Mouse (Mus musculus) kidney, postnatal 0 days (tissue): ENCODE results near the gene Dip2b. TPM values are rescaled to one million over a fixed set of nuclear protein-coding genes. Genes with fewer than 3 reads are reported as not detected.

Source experiments
- ATAC-seq: fragments of 200-750 bp; cut with Nextera tagmentation; replicated peaks from 2 replicates; pipeline ENCODE4 v1.8.0; 2017; ENCODE audit warnings: low read depth, moderate number of reproducible peaks, moderate TSS enrichment, moderate library complexity; ENCODE audit not compliant: low FRiP score
- DNase-seq: peaks from one replicate; pipeline ENCODE4 v3.0.0-alpha.2; 2016; ENCODE audit warnings: low spot score
- H3K27ac ChIP-seq: fragments of 300-500 bp; sonication (generic); 2 replicates; pipeline ENCODE4 v1.5.1; 2014; ENCODE audit warnings: mild to moderate bottlenecking
- H3K27me3 ChIP-seq: fragments of 300-500 bp; sonication (generic); 2 replicates; pipeline ENCODE4 v1.6.1; 2014; ENCODE audit warnings: low read length, mixed read lengths; ENCODE audit not compliant: insufficient read depth
- H3K36me3 ChIP-seq: fragments of 300-500 bp; sonication (generic); 2 replicates; pipeline ENCODE4 v1.6.1; 2014; ENCODE audit warnings: low read length, mixed read lengths; ENCODE audit not compliant: insufficient read depth
- H3K4me1 ChIP-seq: fragments of 300-500 bp; sonication (generic); replicated peaks from 2 replicates; pipeline ENCODE4 v1.6.1; 2014; ENCODE audit warnings: antibody characterized with exemption, low read length, mixed read lengths; ENCODE audit not compliant: insufficient read depth
- H3K4me2 ChIP-seq: fragments of 300-500 bp; sonication (generic); 2 replicates; pipeline ENCODE4 v1.6.1; 2014; ENCODE audit warnings: mild to moderate bottlenecking, low read length, moderate library complexity, mixed read lengths
- H3K4me3 ChIP-seq: fragments of 300-500 bp; sonication (generic); replicated peaks from 2 replicates; pipeline ENCODE4 v1.5.1; 2014; ENCODE audit warnings: low read depth, low read length
- H3K9ac ChIP-seq: fragments of 300-500 bp; sonication (generic); 2 replicates; pipeline ENCODE4 v1.6.1; 2014; ENCODE audit warnings: low read depth, low read length
- H3K9me3 ChIP-seq: fragments of 300-500 bp; sonication (generic); replicated peaks from 2 replicates; pipeline ENCODE4 v1.6.1; 2016; ENCODE audit warnings: low read length, inconsistent platforms, mixed read lengths
- CTCF ChIP-seq: IDR thresholded peaks from 2 replicates; pipeline ENCODE4 v1.5.1; 2016; ENCODE audit warnings: antibody characterized with exemption, low read depth, mild to moderate bottlenecking, moderate library complexity
- WGBS: fragments of 180-500 bp; shearing (Covaris S2); extraction: QIAGEN DNeasy Blood & Tissue Kit; methylation state at CpG from one replicate; pipeline ENCODE4 v1.1.7; 2014; 5-methylcytosine and 5-hydroxymethylcytosine counted together
- polyA plus RNA-seq: library from polyadenylated mRNA; unstranded; fragments of >200 nt; fragmentation: Nextera tagmentation; extraction: Ambion mirVana; gene quantifications from 2 replicates; pipeline ENCODE4 v1.2.1, GENCODE M21; 2015

Dip2b gene
- polyA plus RNA-seq, 1 experiment from 2014 or later, result 4.9 TPM

GRCm38 (mm10) chr15:100156781-100157470 is 118.5 kb downstream of the Dip2b start:
- ATAC-seq, result no peak
- H3K27ac ChIP-seq, result no peak overlapping the region
- no peaks in the 10 kb centered on the region for H3K9me3 ChIP-seq
- H3K9ac ChIP-seq, result no peak overlapping the region
- H3K27me3 ChIP-seq, result no peaks in the 10 kb centered on the region
- no peak overlapping the region for H3K4me3 ChIP-seq
- TF ChIP-seq CTCF, result no peak
- no peak overlapping the region for H3K4me2 ChIP-seq
- DNase-seq, result no peak
- H3K36me3 ChIP-seq, result peaks cover 29% of the 10 kb centered on the region
- WGBS, result 75% methylated on average over 10 of the region's 10 CpGs
- no peaks in the 10 kb centered on the region for H3K4me1 ChIP-seq

GRCm38 (mm10) chr15:100158985-100159384 is 120.5 kb downstream of the Dip2b start:
- Histone ChIP-seq H3K36me3 (peaks cover 43% of the 10 kb centered on the region), H3K27me3 (no peaks in the 10 kb centered on the region), H3K9ac (no peak overlapping the region), H3K9me3 (no peaks in the 10 kb centered on the region), H3K27ac (no peak overlapping the region), H3K4me1 (no peaks in the 10 kb centered on the region), H3K4me3 (no peak overlapping the region), H3K4me2 (no peak overlapping the region)
- no peak for ATAC-seq
- no peak for DNase-seq
- TF ChIP-seq CTCF, result no peak
- 87% methylated on average over 10 of the region's 10 CpGs for WGBS

GRCm38 (mm10) chr15:100161747-100162280 is 123.3 kb downstream of the Dip2b start:
- H3K4me2 ChIP-seq, result no peak overlapping the region
- 85% methylated on average over 6 of the region's 6 CpGs for WGBS
- H3K4me1 ChIP-seq, result no peaks in the 10 kb centered on the region
- H3K36me3 ChIP-seq, result peaks cover 29% of the 10 kb centered on the region; the same call in 1 of the 2 replicates
- no peaks in the 10 kb centered on the region for H3K9me3 ChIP-seq
- ATAC-seq, result no peak
- no peak overlapping the region for H3K27ac ChIP-seq
- no peak for TF ChIP-seq CTCF
- no peaks in the 10 kb centered on the region for H3K27me3 ChIP-seq
- no peak for DNase-seq
- no peak overlapping the region for H3K4me3 ChIP-seq
- H3K9ac ChIP-seq, result no peak overlapping the region

- DNase-seq (no peak), ATAC-seq (no peak)
- Histone ChIP-seq H3K4me1 (no peaks in the 10 kb centered on the region), H3K27me3 (no peaks in the 10 kb centered on the region), H3K9me3 (no peaks in the 10 kb centered on the region), H3K4me3 (no peak overlapping the region), H3K9ac (no peak overlapping the region), H3K36me3 (peaks cover 34% of the 10 kb centered on the region), H3K4me2 (no peak overlapping the region), H3K27ac (no peak overlapping the region)
- WGBS, result 89% methylated on average over 3 of the region's 3 CpGs
- TF ChIP-seq CTCF, result no peak
Measured at GRCm38 (mm10) chr15:100163381-100164051, 125.1 kb downstream of the Dip2b start.

- H3K9me3 ChIP-seq, result no peaks in the 10 kb centered on the region
- peaks cover 38% of the 10 kb centered on the region for H3K36me3 ChIP-seq
- H3K27ac ChIP-seq, result no peak overlapping the region
- H3K27me3 ChIP-seq, result no peaks in the 10 kb centered on the region
- H3K9ac ChIP-seq, result no peak overlapping the region
- TF ChIP-seq CTCF, result no peak
- 89% methylated on average over 3 of the region's 3 CpGs for WGBS
- no peak for ATAC-seq
- H3K4me3 ChIP-seq, result no peak overlapping the region
- H3K4me1 ChIP-seq, result no peaks in the 10 kb centered on the region
- no peak for DNase-seq
- no peak overlapping the region for H3K4me2 ChIP-seq
Measured at GRCm38 (mm10) chr15:100166464-100166863, 128.0 kb downstream of the Dip2b start.

- no peak for ATAC-seq
- H3K9me3 ChIP-seq, result no peaks in the 10 kb centered on the region
- 0 out of 2 replicates have a peak overlapping the region, but pooled peaks have one; percentile 31 for H3K27ac ChIP-seq
- H3K4me1 ChIP-seq, result no peaks in the 10 kb centered on the region
- H3K27me3 ChIP-seq, result no peaks in the 10 kb centered on the region
- H3K4me2 ChIP-seq, result no peak overlapping the region
- no peak overlapping the region for H3K9ac ChIP-seq
- H3K36me3 ChIP-seq, result peaks cover 39% of the 10 kb centered on the region
- peak; percentile 28 for DNase-seq
- TF ChIP-seq CTCF, result no peak
- 71% methylated on average over 6 of the region's 6 CpGs for WGBS
- no peak overlapping the region for H3K4me3 ChIP-seq
Measured at GRCm38 (mm10) chr15:100167791-100168190, 129.3 kb downstream of the Dip2b start.
